Mouse (Mus musculus) kidney, adult 2 months (tissue): ENCODE results near the gene Ky.

Experiments used
- CTCF ChIP-seq: fragments of 200-500 bp; conservative IDR thresholded peaks from 2 replicates; pipeline ENCODE4 v1.5.1; 2011; ENCODE audit warnings: low read depth, mild to moderate bottlenecking, control low read depth, low read length, moderate library complexity, mixed read lengths; ENCODE audit not compliant: insufficient read depth, insufficient read length
- POLR2A ChIP-seq: fragments of 200-500 bp; IDR thresholded peaks from one replicate; pipeline ENCODE4 v1.6.1; 2011; ENCODE audit warnings: low read depth, low read length, control low read depth

DNA sequence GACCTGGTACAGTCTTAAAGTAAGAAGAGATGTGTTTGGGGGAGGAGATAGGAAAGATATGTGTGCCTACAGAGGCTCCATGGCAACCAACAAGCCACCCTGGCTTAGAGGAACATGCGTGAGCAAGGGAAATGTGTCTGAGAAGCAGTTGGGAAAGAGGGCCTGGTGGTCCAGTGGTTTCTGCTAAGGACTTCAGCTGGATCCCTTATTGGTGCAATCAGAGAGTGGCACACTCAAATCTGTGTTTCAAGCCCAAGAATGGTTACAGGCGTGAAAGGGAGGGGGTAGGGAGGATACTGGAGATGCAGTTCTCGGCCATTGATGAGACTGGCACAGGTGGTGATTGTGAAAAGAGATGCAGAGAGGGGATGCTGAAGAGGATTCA is 27.1 kb upstream of the Ky start:
- no peak for TF ChIP-seq POLR2A
- no peak for TF ChIP-seq CTCF
